Mouse (Mus musculus) heart, postnatal 36 days (tissue): ENCODE data around the gene Gabarapl2. TPM values are rescaled to one million over a fixed set of nuclear protein-coding genes. Genes with fewer than 3 reads are reported as not detected.

Source experiments
- DNase-seq, 2 experiments: peaks; one replicate each; pipeline ENCODE4 v3.0.0; 2021 to 2022
- intact Hi-C: fragments of 180-260 bp; cut with DNase I; formaldehyde crosslinking; loops from one replicate; pipeline ENCODE4 v1.15.1; 2025
- total RNA-seq, 2 experiments: library from RNA; stranded (reverse); gene quantifications; 2 replicates each; pipeline ENCODE4 v1.2.3; 2021

Gene Gabarapl2
- 100 to 1,000 TPM; 128 to 138 TPM for total RNA-seq

- intact Hi-C loops = loop anchor here (2.0 kb wide), 1 partner anchor 50 kb away; no protein-coding TSS in a partner anchor
- peak; percentile 95 to 98 for DNase-seq
These were observed at the start of gene Gabarapl2 for GRCm38 (mm10) chr8:111940171-111941100. Gene Gabarapl2, plus strand, starts transcription at chr8:111940703.

GRCm38 (mm10) chr8:111890911-111891303 lies 49.6 kb upstream of the Gabarapl2 start:
- intact Hi-C loops = no loop called here
- DNase-seq = no peak

GRCm38 (mm10) chr8:111891983-111892382 lies 48.5 kb upstream of the Gabarapl2 start:
- intact Hi-C loops = no loop called here
- DNase-seq = no peak

GRCm38 (mm10) chr8:111892615-111893014 lies 47.9 kb upstream of the Gabarapl2 start:
- intact Hi-C loops = no loop called here
- DNase-seq = no peak

- intact Hi-C loops = no loop called here
- DNase-seq = no peak
These were observed 45.5 kb upstream of the Gabarapl2 start for GRCm38 (mm10) chr8:111894955-111895354.

- no peak for DNase-seq
- intact Hi-C loops = no loop called here
These were observed 41.9 kb upstream of the Gabarapl2 start for GRCm38 (mm10) chr8:111898586-111898985.

GRCm38 (mm10) chr8:111902080-111902479 lies 38.4 kb upstream of the Gabarapl2 start:
- DNase-seq = peak; percentile 11
- intact Hi-C loops = no loop called here

GRCm38 (mm10) chr8:111905500-111906121 lies 34.9 kb upstream of the Gabarapl2 start:
- intact Hi-C loops = no loop called here

GRCm38 (mm10) chr8:111909621-111910450 lies 30.7 kb upstream of the Gabarapl2 start, which contains the start of gene Chst5:
Gene Chst5, minus strand, starts transcription at chr8:111910447.
- no peak for DNase-seq

More at GRCm38 (mm10) chr8:111905500-111906121, 34.9 kb upstream of the Gabarapl2 start:
- DNase-seq = no peak

GRCm38 (mm10) chr8:111911572-111911971 lies 28.9 kb upstream of the Gabarapl2 start:
- DNase-seq = no peak
- intact Hi-C loops = no loop called here

More at GRCm38 (mm10) chr8:111909621-111910450, 30.7 kb upstream of the Gabarapl2 start, which contains the start of gene Chst5:
- intact Hi-C loops = no loop called here

GRCm38 (mm10) chr8:111912860-111913432 lies 27.6 kb upstream of the Gabarapl2 start:
- no peak for DNase-seq
- intact Hi-C loops = no loop called here

GRCm38 (mm10) chr8:111919663-111920062 lies 20.8 kb upstream of the Gabarapl2 start:
- intact Hi-C loops = loop anchor here (5.0 kb wide), 2 partner anchors 37 to 242 kb away; no protein-coding TSS in a partner anchor
- no peak for DNase-seq

- no peak for DNase-seq
- intact Hi-C loops = loop anchor here (5.0 kb wide), 2 partner anchors 39 to 244 kb away; no protein-coding TSS in a partner anchor
These were observed 19.5 kb upstream of the Gabarapl2 start for GRCm38 (mm10) chr8:111920971-111921370.

- intact Hi-C loops = loop anchor here (5.0 kb wide), 2 partner anchors 41 to 246 kb away; no protein-coding TSS in a partner anchor
- DNase-seq = peak; percentile 52 to 57
These were observed 17.1 kb upstream of the Gabarapl2 start for GRCm38 (mm10) chr8:111923383-111923804.

GRCm38 (mm10) chr8:111924976-111925375 lies 15.5 kb upstream of the Gabarapl2 start:
- DNase-seq = no peak
- intact Hi-C loops = loop anchor here (5.0 kb wide), 2 partner anchors 43 to 248 kb away; no protein-coding TSS in a partner anchor

GRCm38 (mm10) chr8:111929648-111930344 lies 10.7 kb upstream of the Gabarapl2 start:
- intact Hi-C loops = no loop called here
- DNase-seq = no peak

- DNase-seq = no peak
- intact Hi-C loops = loop anchor here (2.0 kb wide), 1 partner anchor 55 kb away; the partner anchor contains the start of gene Tmem170
These were observed 8.8 kb upstream of the Gabarapl2 start for GRCm38 (mm10) chr8:111931721-111932120.

- intact Hi-C loops = loop anchor here (2.0 kb wide), 1 partner anchor 56 kb away; the partner anchor contains the start of gene Tmem170
- peak; percentile 54 to 61 for DNase-seq
These were observed 7.7 kb upstream of the Gabarapl2 start for GRCm38 (mm10) chr8:111932580-111933336.
